Mouse (Mus musculus) WW6 (cell line): Measurements from ENCODE around the gene Glis1.

Experiments used
- DNase-seq: peaks from one replicate; pipeline ENCODE4 v3.0.0-alpha.2; 2013; ENCODE audit warnings: low read depth, low spot score

The Glis1 gene

GRCm38 (mm10) chr4:107434356-107435237, at the start of gene Glis1:
Glis1 (plus strand) TSS chr4:107434591.
- DNase-seq, result no peak

- no peak for DNase-seq
These were observed 47.4 kb upstream of the Glis1 start for GRCm38 (mm10) chr4:107387038-107387437.

GRCm38 (mm10) chr4:107387465-107387864, 46.9 kb upstream of the Glis1 start:
- no peak for DNase-seq

GRCm38 (mm10) chr4:107388291-107388690, 46.1 kb upstream of the Glis1 start:
- DNase-seq, result no peak

- DNase-seq, result no peak
These were observed 45.0 kb upstream of the Glis1 start for GRCm38 (mm10) chr4:107389345-107389744.

GRCm38 (mm10) chr4:107393771-107394170, 40.6 kb upstream of the Glis1 start:
- no peak for DNase-seq

GRCm38 (mm10) chr4:107420202-107420601, 14.2 kb upstream of the Glis1 start:
- no peak for DNase-seq

GRCm38 (mm10) chr4:107421711-107422110, 12.7 kb upstream of the Glis1 start:
- no peak for DNase-seq

- DNase-seq, result no peak
These were observed 12.2 kb upstream of the Glis1 start for GRCm38 (mm10) chr4:107422176-107422575.

- DNase-seq, result no peak
These were observed 8.8 kb upstream of the Glis1 start for GRCm38 (mm10) chr4:107425616-107426015.

- no peak for DNase-seq
These were observed 7.8 kb upstream of the Glis1 start for GRCm38 (mm10) chr4:107426631-107427030.

- DNase-seq, result no peak
These were observed 1.7 kb upstream of the Glis1 start for GRCm38 (mm10) chr4:107432717-107433116.

- no peak for DNase-seq
These were observed 414 bp upstream of the Glis1 start for GRCm38 (mm10) chr4:107433998-107434355.

- DNase-seq, result no peak
These were observed 1.0 kb downstream of the Glis1 start for GRCm38 (mm10) chr4:107435238-107435946.

- DNase-seq, result no peak
These were observed 2.1 kb downstream of the Glis1 start for GRCm38 (mm10) chr4:107436476-107436875.

GRCm38 (mm10) chr4:107438741-107439140, 4.3 kb downstream of the Glis1 start:
- DNase-seq, result no peak

GRCm38 (mm10) chr4:107440306-107440705, 5.9 kb downstream of the Glis1 start:
- DNase-seq, result no peak

- DNase-seq, result no peak
These were observed 7.9 kb downstream of the Glis1 start for GRCm38 (mm10) chr4:107442288-107442687.

GRCm38 (mm10) chr4:107442891-107443483, 8.6 kb downstream of the Glis1 start:
- no peak for DNase-seq

- DNase-seq, result no peak
These were observed 9.2 kb downstream of the Glis1 start for GRCm38 (mm10) chr4:107443621-107444020.

GRCm38 (mm10) chr4:107448481-107448880, 14.1 kb downstream of the Glis1 start:
- no peak for DNase-seq

- DNase-seq, result no peak
These were observed 15.1 kb downstream of the Glis1 start for GRCm38 (mm10) chr4:107449519-107449918.
